Mouse (Mus musculus) CH12.LX (cell line): Measurements from ENCODE around the gene Ilf3. TPM values are rescaled to one million over a fixed set of nuclear protein-coding genes. Genes with fewer than 3 reads are reported as not detected.
A peak's percentile ranks its signal among the peaks of the same experiment; 100 is the strongest.

ENCODE experiments used
- DNase-seq: peaks from one replicate; pipeline ENCODE4 v3.0.0-alpha.2; 2013; ENCODE audit errors: extremely low read depth
- H3K27ac ChIP-seq: 2 replicates; pipeline ENCODE4 v1.5.1; 2012; ENCODE audit warnings: low read depth, mild to moderate bottlenecking, control low read depth, moderate library complexity; ENCODE audit not compliant: insufficient read depth
- H3K27me3 ChIP-seq: replicated peaks from 2 replicates; pipeline ENCODE3; 2012; ENCODE audit warnings: inconsistent platforms
- H3K36me3 ChIP-seq, 2 experiments: replicated peaks in 1 of 2; 2 replicates each; pipeline versions ENCODE3 to v1.6.1; 2012; ENCODE audit warnings: inconsistent platforms in 1 of 2, low read length in 1 of 2, mild to moderate bottlenecking in 1 of 2, mixed read lengths in 1 of 2, moderate library complexity in 1 of 2; ENCODE audit not compliant: control insufficient read depth in 1 of 2, insufficient read depth in 1 of 2
- H3K4me1 ChIP-seq, 2 experiments: 2 replicates each; pipeline ENCODE4 v1.6.1; 2012; ENCODE audit warnings: inconsistent platforms in 1 of 2, moderate library complexity in 1 of 2; ENCODE audit not compliant: insufficient read depth in 2 of 2, control insufficient read depth in 1 of 2
- H3K4me2 ChIP-seq: 2 replicates; pipeline ENCODE4 v1.6.1; 2012; ENCODE audit warnings: low read depth, mild to moderate bottlenecking, control low read depth; ENCODE audit not compliant: poor library complexity, insufficient read depth, severe bottlenecking
- H3K4me3 ChIP-seq, 3 experiments: fragments of 150-350 bp in 1 of 3; sonication (generic) in 1 of 3; replicated peaks in 1 of 3; 2 replicates each; pipeline versions ENCODE3 to v1.5.1; 2011 to 2012; ENCODE audit warnings: low read depth in 2 of 3, low read length in 2 of 3, mild to moderate bottlenecking in 2 of 3, moderate library complexity in 2 of 3, control low read depth in 1 of 3, improper control_type of control experiment in 1 of 3, inconsistent platforms in 1 of 3, mixed read lengths in 1 of 3; ENCODE audit not compliant: poor library complexity in 1 of 3
- H3K79me2 ChIP-seq: replicated peaks from 2 replicates; pipeline ENCODE4 v1.6.1; 2012; ENCODE audit warnings: mild to moderate bottlenecking, moderate library complexity; ENCODE audit not compliant: control insufficient read depth, poor library complexity, insufficient read depth, severe bottlenecking; ENCODE audit errors: extremely low read depth
- H3K9ac ChIP-seq: 2 replicates; pipeline ENCODE4 v1.6.1; 2012; ENCODE audit warnings: low read depth, mild to moderate bottlenecking, control low read depth, moderate library complexity; ENCODE audit not compliant: insufficient read depth
- H3K9me3 ChIP-seq: replicated peaks from 2 replicates; pipeline ENCODE3; 2012; ENCODE audit warnings: low read length, inconsistent platforms, mixed read lengths
- BHLHE40 ChIP-seq: IDR thresholded peaks from 2 replicates; pipeline ENCODE4 v1.6.1; 2011; ENCODE audit warnings: mild to moderate bottlenecking, low read depth, low read length, improper control_type of control experiment
- CTCF ChIP-seq, 2 experiments: IDR thresholded peaks in 1 of 2; conservative IDR thresholded peaks in 1 of 2; 2 replicates each; pipeline ENCODE4 v1.5.1; 2011 to 2012; ENCODE audit warnings: low read depth in 2 of 2, low read length in 2 of 2, improper control_type of control experiment in 1 of 2, inconsistent platforms in 1 of 2, mild to moderate bottlenecking in 1 of 2, moderate library complexity in 1 of 2
- E2F4 ChIP-seq: IDR thresholded peaks from 2 replicates; pipeline ENCODE4 v1.6.1; 2011; ENCODE audit warnings: low read depth, low read length, improper control_type of control experiment; ENCODE audit not compliant: insufficient replicate concordance
- ELF1 ChIP-seq: IDR thresholded peaks from 2 replicates; pipeline ENCODE4 v1.6.1; 2014; ENCODE audit warnings: low read depth, mild to moderate bottlenecking, inconsistent platforms, low read length, improper control_type of control experiment
- EP300 ChIP-seq: IDR thresholded peaks from 2 replicates; pipeline ENCODE4 v1.6.1; 2011; ENCODE audit warnings: low read length, improper control_type of control experiment
- ETS1 ChIP-seq: conservative IDR thresholded peaks from 2 replicates; pipeline ENCODE4 v1.6.1; 2012; ENCODE audit warnings: low read depth, mild to moderate bottlenecking, inconsistent platforms, low read length, improper control_type of control experiment, moderate library complexity
- GABPA ChIP-seq: IDR thresholded peaks from 2 replicates; pipeline ENCODE4 v1.6.1; 2012; ENCODE audit warnings: low read depth, low read length, improper control_type of control experiment, inconsistent platforms; ENCODE audit not compliant: insufficient replicate concordance
- HCFC1 ChIP-seq: IDR thresholded peaks from 2 replicates; pipeline ENCODE4 v1.6.1; 2012; ENCODE audit warnings: low read depth, mild to moderate bottlenecking, inconsistent platforms, low read length, improper control_type of control experiment
- IRF4 ChIP-seq: IDR thresholded peaks from 2 replicates; pipeline ENCODE4 v1.6.1; 2014; ENCODE audit warnings: low read depth, mild to moderate bottlenecking, inconsistent platforms, low read length, improper control_type of control experiment
- JUN ChIP-seq: IDR thresholded peaks from 2 replicates; pipeline ENCODE4 v1.6.1; 2011; ENCODE audit warnings: low read depth, mild to moderate bottlenecking, low read length, improper control_type of control experiment, moderate library complexity; ENCODE audit not compliant: insufficient read depth
- JUND ChIP-seq: conservative IDR thresholded peaks from 2 replicates; pipeline ENCODE4 v1.6.1; 2011; ENCODE audit warnings: low read depth, low read length, improper control_type of control experiment
- KAT2A ChIP-seq: IDR thresholded peaks from 2 replicates; pipeline ENCODE4 v1.6.1; 2012; ENCODE audit warnings: low read length, improper control_type of control experiment, inconsistent platforms; ENCODE audit not compliant: insufficient replicate concordance
- MAX ChIP-seq: IDR thresholded peaks from 2 replicates; pipeline ENCODE4 v1.6.1; 2011; ENCODE audit warnings: low read length, improper control_type of control experiment
- MEF2A ChIP-seq: IDR thresholded peaks from 2 replicates; pipeline ENCODE4 v1.6.1; 2014; ENCODE audit warnings: low read depth, mild to moderate bottlenecking, inconsistent platforms, low read length, improper control_type of control experiment, borderline replicate concordance
- MYC ChIP-seq: IDR thresholded peaks from 2 replicates; pipeline ENCODE4 v1.6.1; 2011; ENCODE audit warnings: low read depth, mild to moderate bottlenecking, improper control_type of control experiment, low read length
- NELFE ChIP-seq: IDR thresholded peaks from 2 replicates; pipeline ENCODE4 v1.6.1; 2011; ENCODE audit warnings: low read depth, low read length, improper control_type of control experiment
- NRF1 ChIP-seq: IDR thresholded peaks from 2 replicates; pipeline ENCODE4 v1.6.1; 2014; ENCODE audit warnings: low read depth, mild to moderate bottlenecking, inconsistent platforms, low read length, improper control_type of control experiment, moderate library complexity
- POLR2A ChIP-seq: IDR thresholded peaks from 2 replicates; pipeline ENCODE4 v1.6.1; 2011; ENCODE audit warnings: low read depth, mild to moderate bottlenecking, improper control_type of control experiment, low read length
- POLR2AphosphoS2 ChIP-seq: IDR thresholded peaks from 2 replicates; pipeline ENCODE4 v1.6.1; 2011; ENCODE audit warnings: low read depth, low read length, improper control_type of control experiment
- RCOR1 ChIP-seq: conservative IDR thresholded peaks from 2 replicates; pipeline ENCODE4 v1.6.1; 2012; ENCODE audit warnings: low read depth, mild to moderate bottlenecking, inconsistent platforms, low read length, improper control_type of control experiment
- SIN3A ChIP-seq: IDR thresholded peaks from 2 replicates; pipeline ENCODE4 v1.6.1; 2012; ENCODE audit warnings: low read length, improper control_type of control experiment, inconsistent platforms
- SMC3 ChIP-seq: IDR thresholded peaks from 2 replicates; pipeline ENCODE4 v1.6.1; 2011; ENCODE audit warnings: low read depth, low read length, improper control_type of control experiment
- TBP ChIP-seq: conservative IDR thresholded peaks from 2 replicates; pipeline ENCODE4 v1.6.1; 2011; ENCODE audit warnings: low read depth, low read length, improper control_type of control experiment
- TCF12 ChIP-seq: IDR thresholded peaks from 2 replicates; pipeline ENCODE4 v1.6.1; 2014; ENCODE audit warnings: low read depth, mild to moderate bottlenecking, inconsistent platforms, low read length, improper control_type of control experiment
- USF1 ChIP-seq: IDR thresholded peaks from 2 replicates; pipeline ENCODE4 v1.6.1; 2014; ENCODE audit warnings: low read depth, mild to moderate bottlenecking, inconsistent platforms, low read length, improper control_type of control experiment
- USF2 ChIP-seq: conservative IDR thresholded peaks from 2 replicates; pipeline ENCODE4 v1.6.1; 2011; ENCODE audit warnings: low read depth, low read length, improper control_type of control experiment
- ZC3H11A ChIP-seq: IDR thresholded peaks from 2 replicates; pipeline ENCODE4 v1.6.1; 2012; ENCODE audit warnings: low read depth, mild to moderate bottlenecking, inconsistent platforms, low read length, improper control_type of control experiment
- ZMIZ1 ChIP-seq: IDR thresholded peaks from 2 replicates; pipeline ENCODE4 v1.6.1; 2012; ENCODE audit warnings: low read depth, mild to moderate bottlenecking, inconsistent platforms, low read length, improper control_type of control experiment
- ZNF384 ChIP-seq: IDR thresholded peaks from 2 replicates; pipeline ENCODE4 v1.6.1; 2012; ENCODE audit warnings: low read depth, low read length, improper control_type of control experiment, inconsistent platforms
- dilution Hi-C: fragments of 300-500 bp; cut with MboI; formaldehyde crosslinking; loops from 2 replicates; pipeline ENCODE4 v1.14.3; 2020; ENCODE audit warnings: low sequenced_read_pairs; ENCODE audit not compliant: extremely low pct_unique_long_range_greater_than_20kb, extremely low pct_ligation_motif_present
- in situ Hi-C: fragments of 300-500 bp; cut with MboI; formaldehyde crosslinking; loops from 3 replicates; pipeline ENCODE4 v1.14.3; 2019; ENCODE audit warnings: low sequenced_read_pairs, low pct_ligation_motif_present, low pct_unique_long_range_greater_than_20kb, mixed read lengths
- polyA plus RNA-seq: library from polyadenylated mRNA; unstranded; fragments of >175 nt; gene quantifications from 2 replicates; pipeline ENCODE4 v1.2.1, GENCODE M21; 2012; ENCODE audit warnings: low read depth; ENCODE audit not compliant: insufficient read length
- total RNA-seq, 2 experiments: library from RNA; depleted of rRNA; stranded (reverse); fragments of 300-350 nt in 1 of 2; fragments of >200 nt in 1 of 2; gene quantifications; 2 replicates each; pipeline ENCODE4 v1.2.3; 2012 to 2014

Gene Ilf3
- 77.3 TPM in 2 replicates for total RNA-seq (2012; rRNA removed)
- total RNA-seq (2014; rRNA removed): 72.8 and 75.8 TPM in 2 replicates
- 128 and 145 TPM in 2 replicates for polyA plus RNA-seq

DNA sequence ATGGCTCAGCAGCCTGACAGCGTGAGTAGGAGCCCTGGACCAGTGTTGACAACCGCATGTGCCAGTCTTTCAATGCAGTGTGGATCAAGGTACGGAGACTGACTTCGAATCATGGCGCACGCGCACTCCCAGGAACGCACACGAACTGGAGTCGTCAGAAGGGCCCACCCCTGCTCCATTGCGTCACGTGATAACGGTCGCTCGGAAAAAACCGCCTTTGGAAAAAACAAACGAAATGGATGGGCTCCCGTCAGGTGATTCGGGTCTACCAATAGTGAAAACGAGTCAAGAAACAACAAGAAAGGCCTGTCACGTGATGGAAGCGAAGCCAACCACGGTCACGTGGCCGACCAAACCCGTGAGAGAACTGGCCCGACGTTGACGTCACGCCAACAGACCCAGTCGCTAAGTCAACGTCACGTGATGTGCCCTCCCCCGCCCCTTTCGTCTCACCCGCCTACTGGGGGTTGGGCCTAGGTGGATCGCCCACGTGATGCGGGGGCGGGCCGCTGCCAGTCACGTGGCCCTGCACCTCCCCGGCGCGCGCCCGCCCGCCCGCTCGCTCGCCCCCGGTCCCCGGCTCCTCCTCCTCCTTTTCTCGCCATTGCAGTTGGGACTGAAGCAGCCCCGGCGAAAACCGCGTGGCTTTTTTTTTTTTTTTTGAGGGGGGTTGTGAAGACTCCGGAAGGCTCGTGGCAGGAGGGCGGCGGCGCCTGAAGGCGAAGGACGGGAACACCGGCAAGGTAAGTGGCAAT lies at the start of gene Ilf3:
Gene Ilf3, plus strand, starts transcription at position 515 of the 755 bp plus-strand sequence.
- Histone ChIP-seq H3K9me3 (no peaks in the 10 kb centered on the region), H3K79me2 (peaks cover 42% of the 10 kb centered on the region), H3K4me3 (peak within 1 kb of the TSS; percentile 78 to 96 (median 90)), H3K27ac (peak within 1 kb of the TSS; percentile 68), H3K36me3 (peaks cover 4 to 18% of the 10 kb centered on the region in 2 experiments), H3K4me1 (peaks cover 2 to 39% of the 10 kb centered on the region in 2 experiments; a peak in 3 of 4 replicates), H3K9ac (peak within 1 kb of the TSS; percentile 76), H3K4me2 (peak within 1 kb of the TSS; percentile 95), H3K27me3 (no peaks in the 10 kb centered on the region)
- in situ Hi-C loops: loop anchor here (5.0 kb wide), 1 partner anchor 45 kb away; the partner anchor contains the start of gene Qtrt1
- dilution Hi-C loops: no loop called here
- DNase-seq: peak; percentile 99
- TF ChIP-seq HCFC1 (peak; percentile 73), TBP (0 out of 2 replicates have a peak, but pooled peaks have one; percentile 28), EP300 (peak; percentile 63; the same call in 1 of the 2 replicates), MEF2A (peak; percentile 72), CTCF (conservative IDR thresholded peaks at IDR 0.05 in 1 of 2, IDR thresholded peaks at IDR 0.05 in 1 of 2; ENCODE audit: low read depth in 2 of 2, low read length in 2 of 2) (no peak), ELF1 (peak; percentile 28; the same call in 1 of the 2 replicates), KAT2A (no peak), ZNF384 (peak; percentile 23; the same call in 1 of the 2 replicates), E2F4 (peak; percentile 85), MAX (peak; percentile 100), BHLHE40 (peak; percentile 100), NELFE (peak; percentile 33; the same call in 1 of the 2 replicates), SIN3A (peak; percentile 97), NRF1 (peak; percentile 70), ETS1 (peak; percentile 95), JUN (no peak; the same call in 1 of the 2 replicates), JUND (peak; percentile 44), USF2 (peak; percentile 100), ZMIZ1 (peak; percentile 17; the same call in 1 of the 2 replicates), POLR2AphosphoS2 (no peak), USF1 (peak; percentile 97), IRF4 (peak; percentile 69; the same call in 1 of the 2 replicates), ZC3H11A (no peak), SMC3 (no peak), RCOR1 (0 out of 2 replicates have a peak, but pooled peaks have one; percentile 78), TCF12 (peak; percentile 58; the same call in 1 of the 2 replicates), POLR2A (peak; percentile 70), MYC (peak; percentile 87), GABPA (peak; percentile 72; the same call in 1 of the 2 replicates)
